Mouse (Mus musculus): ENCODE measurements around the gene Frrs1l. TPM values are rescaled to one million over a fixed set of nuclear protein-coding genes. Genes with fewer than 3 reads are reported as not detected.
A peak's percentile ranks its signal among the peaks of the same experiment; 100 is the strongest.

The Frrs1l gene
- total and polyA plus RNA-seq, 3 experiments = not detected

DNA sequence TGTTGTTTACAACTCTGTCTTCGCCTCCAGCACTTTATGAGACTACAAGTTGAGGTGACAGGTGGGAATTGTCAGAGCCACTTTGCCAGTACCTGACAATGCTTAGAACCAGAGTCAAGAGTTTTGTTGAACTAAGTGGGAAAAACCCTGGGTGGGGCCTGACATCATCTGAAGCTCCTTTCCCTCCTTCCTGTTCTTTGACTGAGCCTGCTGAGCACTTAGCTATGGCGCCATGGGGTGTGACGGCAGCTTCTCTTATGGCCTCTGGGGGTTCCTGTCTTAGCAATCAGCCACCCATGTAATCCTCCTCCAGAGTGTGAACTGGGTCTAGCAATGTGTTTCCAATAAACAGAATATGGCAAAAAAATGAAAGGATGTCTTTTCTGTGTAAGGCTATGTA is 33.3 kb upstream of the Frrs1l start:
- no peak overlapping the region for H3K9ac ChIP-seq (ENCODE audit: insufficient read depth, low read depth)
- in situ Hi-C loops (cut with MboI; ENCODE audit: low pct_ligation_motif_present, low pct_unique_long_range_greater_than_20kb, low sequenced_read_pairs) (no loop called here), dilution Hi-C loops (cut with MboI; ENCODE audit: extremely low pct_ligation_motif_present, extremely low pct_unique_long_range_greater_than_20kb, low sequenced_read_pairs) (no loop called here)
- peak; percentile 32 for DNase-seq (ENCODE audit: extremely low read depth)
- H3K27me3 ChIP-seq (replicated peaks) = no peaks in the 10 kb centered on the region
- no peaks in the 10 kb centered on the region for H3K9me3 ChIP-seq (replicated peaks; ENCODE audit: low read length)
- no peak for TF ChIP-seq POLR2AphosphoS2 (IDR thresholded peaks at IDR 0.05; ENCODE audit: low read depth, low read length)
- no peak for TF ChIP-seq ZKSCAN1 (IDR thresholded peaks at IDR 0.05; ENCODE audit: borderline replicate concordance, low read depth, low read length)
- TF ChIP-seq CTCF (conservative IDR thresholded peaks at IDR 0.05 in 1 of 2, IDR thresholded peaks at IDR 0.05 in 1 of 2; ENCODE audit: low read depth in 2 of 2, low read length in 2 of 2) = no peak
- no peak for TF ChIP-seq NELFE (IDR thresholded peaks at IDR 0.05; ENCODE audit: low read depth, low read length)
- no peak for TF ChIP-seq TBP (conservative IDR thresholded peaks at IDR 0.05; ENCODE audit: low read depth, low read length)
- TF ChIP-seq NRF1 (IDR thresholded peaks at IDR 0.05; ENCODE audit: low read depth, low read length) = no peak
- TF ChIP-seq CHD1 (IDR thresholded peaks at IDR 0.05; ENCODE audit: low read depth, low read length) = no peak
- TF ChIP-seq UBTF (IDR thresholded peaks at IDR 0.05; ENCODE audit: low read depth, low read length) = no peak
- no peak for TF ChIP-seq ZC3H11A (IDR thresholded peaks at IDR 0.05; ENCODE audit: low read depth, low read length)
- no peak for TF ChIP-seq MAX (IDR thresholded peaks at IDR 0.05; ENCODE audit: low read length)
- no peak for TF ChIP-seq ELF1 (IDR thresholded peaks at IDR 0.05; ENCODE audit: low read depth, low read length)
- TF ChIP-seq ZNF384 (IDR thresholded peaks at IDR 0.05; ENCODE audit: low read depth, low read length) = no peak
- TF ChIP-seq BHLHE40 (IDR thresholded peaks at IDR 0.05; ENCODE audit: low read depth, low read length) = no peak
- no peak overlapping the region for H3K4me2 ChIP-seq (ENCODE audit: insufficient read depth, low read depth, poor library complexity, severe bottlenecking)
- no peaks in the 10 kb centered on the region for H3K79me2 ChIP-seq (replicated peaks; ENCODE audit: control insufficient read depth, extremely low read depth, insufficient read depth, poor library complexity, severe bottlenecking)
- no peak overlapping the region for H3K27ac ChIP-seq (ENCODE audit: insufficient read depth, low read depth)
- no peak overlapping the region for H3K4me3 ChIP-seq (replicated peaks in 1 of 3; ENCODE audit: low read depth in 2 of 3, low read length in 2 of 3, poor library complexity in 1 of 3)
- no peaks in the 10 kb centered on the region for H3K36me3 ChIP-seq (replicated peaks in 1 of 2; ENCODE audit: control insufficient read depth in 1 of 2, insufficient read depth in 1 of 2, low read length in 1 of 2)
- peaks cover 4 to 41% of the 10 kb centered on the region in 2 experiments for H3K4me1 ChIP-seq (ENCODE audit: control insufficient read depth in 1 of 2, insufficient read depth in 2 of 2)

DNA sequence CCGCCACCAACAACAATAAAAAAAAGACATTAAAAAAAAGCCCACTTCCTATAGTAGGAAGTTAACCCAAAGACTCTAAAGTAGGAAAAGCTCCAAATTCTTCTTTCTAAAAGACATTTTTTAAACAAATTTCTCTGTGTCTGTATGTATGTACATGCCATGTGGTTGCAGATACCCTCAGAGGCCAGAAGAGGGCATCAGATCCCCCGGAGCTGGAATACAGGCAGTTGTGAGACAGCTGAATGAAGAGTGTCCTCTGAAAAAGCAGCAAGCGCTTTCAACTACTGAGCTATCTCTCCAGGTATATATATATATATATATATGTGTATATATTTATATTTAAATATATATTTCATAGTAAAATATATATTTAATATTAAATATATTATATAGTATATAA is 31.1 kb upstream of the Frrs1l start:
- dilution Hi-C loops (cut with MboI; ENCODE audit: extremely low pct_ligation_motif_present, extremely low pct_unique_long_range_greater_than_20kb, low sequenced_read_pairs) (no loop called here), in situ Hi-C loops (cut with MboI; ENCODE audit: low pct_ligation_motif_present, low pct_unique_long_range_greater_than_20kb, low sequenced_read_pairs) (no loop called here)
- H3K9ac ChIP-seq (ENCODE audit: insufficient read depth, low read depth) = no peak overlapping the region
- TF ChIP-seq CTCF (conservative IDR thresholded peaks at IDR 0.05 in 1 of 2, IDR thresholded peaks at IDR 0.05 in 1 of 2; ENCODE audit: low read depth in 2 of 2, low read length in 2 of 2) (peak; percentile 19 to 48; a peak in 3 of 4 replicates), MEF2A (IDR thresholded peaks at IDR 0.05; ENCODE audit: borderline replicate concordance, low read depth, low read length) (no peak), TCF12 (IDR thresholded peaks at IDR 0.05; ENCODE audit: low read depth, low read length) (no peak), USF1 (IDR thresholded peaks at IDR 0.05; ENCODE audit: low read depth, low read length) (no peak), MXI1 (IDR thresholded peaks at IDR 0.05; ENCODE audit: low read depth, low read length) (no peak), IRF4 (IDR thresholded peaks at IDR 0.05; ENCODE audit: low read depth, low read length) (no peak), SMC3 (IDR thresholded peaks at IDR 0.05; ENCODE audit: low read depth, low read length) (peak; percentile 26), NELFE (IDR thresholded peaks at IDR 0.05; ENCODE audit: low read depth, low read length) (no peak), MYC (IDR thresholded peaks at IDR 0.05; ENCODE audit: low read depth, low read length) (0 out of 2 replicates have a peak, but pooled peaks have one; percentile 38)
- H3K79me2 ChIP-seq (replicated peaks; ENCODE audit: control insufficient read depth, extremely low read depth, insufficient read depth, poor library complexity, severe bottlenecking) = no peaks in the 10 kb centered on the region
- H3K27me3 ChIP-seq (replicated peaks) = peaks cover 3% of the 10 kb centered on the region
- H3K4me3 ChIP-seq (replicated peaks in 1 of 3; ENCODE audit: low read depth in 2 of 3, low read length in 2 of 3, poor library complexity in 1 of 3) = no peak overlapping the region
- no peak overlapping the region for H3K4me2 ChIP-seq (ENCODE audit: insufficient read depth, low read depth, poor library complexity, severe bottlenecking)
- H3K36me3 ChIP-seq (replicated peaks in 1 of 2; ENCODE audit: control insufficient read depth in 1 of 2, insufficient read depth in 1 of 2, low read length in 1 of 2) = no peaks in the 10 kb centered on the region
- H3K9me3 ChIP-seq (replicated peaks; ENCODE audit: low read length) = no peaks in the 10 kb centered on the region
- no peak overlapping the region for H3K27ac ChIP-seq (ENCODE audit: insufficient read depth, low read depth)
- peaks cover 4 to 26% of the 10 kb centered on the region in 2 experiments for H3K4me1 ChIP-seq (ENCODE audit: control insufficient read depth in 1 of 2, insufficient read depth in 2 of 2)
- peak; percentile 39 for DNase-seq (ENCODE audit: extremely low read depth)
